ENCODE assay signal across 24 mouse cellular contexts in the genomic region with DNA sequence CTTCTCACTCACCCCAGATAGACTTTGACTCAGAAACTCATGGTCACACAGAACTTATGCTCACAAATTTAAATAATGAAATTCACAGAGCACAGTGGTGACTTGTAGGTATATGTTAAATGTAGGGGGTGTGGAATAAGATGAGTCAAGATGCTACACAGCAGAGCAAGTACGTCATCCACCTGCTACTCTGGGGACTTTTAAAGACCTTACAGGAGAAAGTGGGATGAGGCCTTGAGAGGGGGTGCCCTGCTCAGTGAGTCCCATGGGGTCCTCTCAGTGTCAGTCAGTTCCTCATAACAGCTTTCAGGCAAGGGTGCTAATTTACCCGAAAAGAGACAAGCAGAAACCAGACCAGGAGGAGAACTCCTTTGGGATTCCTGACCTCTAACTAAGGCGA. TPM values are rescaled to one million over a fixed set of nuclear protein-coding genes. Genes with fewer than 3 reads are reported as not detected.
DNase-seq lines count a peak whose midpoint lies in the region; ATAC-seq and TF ChIP-seq lines count a peak whose summit lies in the region.
"Had no signal": no experiment of that assay in that cellular context is flagged by ENCODE, and none has a peak within 500 bp of the region (broad histone marks: within the 10 kb centered on the region; RNA-seq: fewer than 3 reads in every experiment).

No protein-coding gene starts in this region.

- no peak overlapping the region for H3K4me2 ChIP-seq in midbrain, embryonic 11.5 days
- no peak overlapping the region for H3K4me2 ChIP-seq in midbrain, postnatal 0 days (ENCODE audit: low read depth, low read length, poor library complexity, severe bottlenecking)
- peak overlapping the region; percentile 88; the same call in 1 of the 2 replicates for H3K4me2 ChIP-seq in CH12.LX (ENCODE audit: insufficient read depth, low read depth, poor library complexity, severe bottlenecking)

- WGBS in midbrain, embryonic 11.5 days: 85% methylated on average over 3 of the region's 3 CpGs
- WGBS in midbrain, postnatal 0 days: 83% methylated on average over 3 of the region's 3 CpGs

- no peaks in the 10 kb centered on the region for H3K36me3 ChIP-seq in midbrain, embryonic 11.5 days (ENCODE audit: control insufficient read depth, insufficient read depth, low read length)
- H3K36me3 ChIP-seq in midbrain, postnatal 0 days (ENCODE audit: insufficient read depth, low read length): no peaks in the 10 kb centered on the region
- H3K36me3 ChIP-seq in CH12.LX (replicated peaks in 1 of 2; ENCODE audit: control insufficient read depth in 1 of 2, insufficient read depth in 1 of 2, low read length in 1 of 2): peaks cover 10 to 44% of the 10 kb centered on the region in 2 experiments
- peaks cover 2% of the 10 kb centered on the region; the same call in 1 of the 2 replicates for H3K36me3 ChIP-seq in splenic B cell, adult 2 months (ENCODE audit: control insufficient read depth, insufficient read depth, low read length, poor library complexity, severe bottlenecking)
- H3K36me3 ChIP-seq: G1E had no signal

- no peak overlapping the region for H3K4me3 ChIP-seq in midbrain, embryonic 11.5 days (ENCODE audit: low read depth, low read length)
- H3K4me3 ChIP-seq in midbrain, postnatal 0 days (ENCODE audit: low read depth, low read length): no peak overlapping the region
- no peak overlapping the region for H3K4me3 ChIP-seq in CH12.LX (replicated peaks in 1 of 3; ENCODE audit: low read depth in 2 of 3, low read length in 2 of 3, poor library complexity in 1 of 3)

- no peaks in the 10 kb centered on the region for H3K9me3 ChIP-seq in midbrain, embryonic 11.5 days (ENCODE audit: control insufficient read depth, low read length)
- H3K9me3 ChIP-seq in midbrain, postnatal 0 days (ENCODE audit: low read length): no peaks in the 10 kb centered on the region
- H3K9me3 ChIP-seq in CH12.LX (replicated peaks; ENCODE audit: low read length): no peaks in the 10 kb centered on the region
- H3K9me3 ChIP-seq: G1E had no signal

- ATAC-seq in midbrain, embryonic 11.5 days (ENCODE audit: low FRiP score): no peak; the same call in 1 of the 2 replicates
- no peak for ATAC-seq in midbrain, postnatal 0 days (ENCODE audit: low FRiP score)
- no peak for ATAC-seq in cerebellum, adult (ENCODE audit: insufficient number of reproducible peaks, low FRiP score, low TSS enrichment)
- no peak for ATAC-seq in activated CD4-positive, CD25-positive, alpha-beta regulatory T cell, adult 4 months
- ATAC-seq: CD4-positive, CD25-positive, alpha-beta regulatory T cell, adult 4 months; Patski had no signal

- peak; percentile 90 for TF ChIP-seq EP300 in CH12.LX (IDR thresholded peaks at IDR 0.05; ENCODE audit: low read length)

- DNase-seq in midbrain, embryonic 11.5 days (ENCODE audit: low spot score, missing footprints): peak; percentile 44
- DNase-seq in midbrain, postnatal 0 days (ENCODE audit: low spot score): no peak
- DNase-seq in B cell, adult 2 months: peak; percentile 3 to 11
- DNase-seq in CH12.LX (ENCODE audit: extremely low read depth): peak; percentile 90
- peak; percentile 33 for DNase-seq in splenic B cell, adult 2 months (ENCODE audit: low read depth, low spot score)
- no peak for DNase-seq in adrenal gland, postnatal 10 days
- DNase-seq: adrenal gland, adult 2 months; adrenal gland, adult 8-10 months; adrenal gland, postnatal 14 days; adrenal gland, postnatal 25 days; adrenal gland, postnatal 36 days; cerebellum, adult 11 months; cerebellum, adult 11-12 months; cerebellum, adult 18-20 months; cerebellum, adult 2 months; cerebellum, adult 8-10 months; cerebellum, adult 9-10 months; cerebellum, adult 9-11 months had no signal

- H3K27me3 ChIP-seq in midbrain, embryonic 11.5 days (ENCODE audit: control insufficient read depth, insufficient read depth, low read length): no peaks in the 10 kb centered on the region
- no peaks in the 10 kb centered on the region for H3K27me3 ChIP-seq in midbrain, postnatal 0 days (ENCODE audit: insufficient read depth, low read length)
- no peaks in the 10 kb centered on the region for H3K27me3 ChIP-seq in CH12.LX (replicated peaks)
- H3K27me3 ChIP-seq in splenic B cell, adult 2 months (ENCODE audit: control insufficient read depth, insufficient read depth, low read length, poor library complexity, severe bottlenecking): no peaks in the 10 kb centered on the region
- H3K27me3 ChIP-seq: Patski had no signal

- H3K4me1 ChIP-seq in midbrain, embryonic 11.5 days (ENCODE audit: control insufficient read depth, insufficient read depth, low read length): no peaks in the 10 kb centered on the region
- no peaks in the 10 kb centered on the region for H3K4me1 ChIP-seq in midbrain, postnatal 0 days (ENCODE audit: insufficient read depth, low read length)
- peaks cover 5 to 51% of the 10 kb centered on the region in 2 experiments; a peak in 3 of 4 replicates for H3K4me1 ChIP-seq in CH12.LX (ENCODE audit: control insufficient read depth in 1 of 2, insufficient read depth in 2 of 2)

- TF ChIP-seq CTCF in midbrain, postnatal 0 days (IDR thresholded peaks at IDR 0.05): no peak
- TF ChIP-seq CTCF in CH12.LX (conservative IDR thresholded peaks at IDR 0.05 in 1 of 2, IDR thresholded peaks at IDR 0.05 in 1 of 2; ENCODE audit: low read depth in 2 of 2, low read length in 2 of 2): no peak

- H3K79me2 ChIP-seq in CH12.LX (replicated peaks; ENCODE audit: control insufficient read depth, extremely low read depth, insufficient read depth, poor library complexity, severe bottlenecking): no peaks in the 10 kb centered on the region

- dilution Hi-C loops in CH12.LX (cut with MboI; ENCODE audit: extremely low pct_ligation_motif_present, extremely low pct_unique_long_range_greater_than_20kb, low sequenced_read_pairs): no loop called here

- H3K9ac ChIP-seq in midbrain, embryonic 11.5 days (ENCODE audit: low read length): no peak overlapping the region
- H3K9ac ChIP-seq in midbrain, postnatal 0 days (replicated peaks; ENCODE audit: low read length, poor library complexity, severe bottlenecking): no peak overlapping the region
- H3K9ac ChIP-seq in CH12.LX (ENCODE audit: insufficient read depth, low read depth): no peak overlapping the region

- in situ Hi-C loops in CH12.LX (cut with MboI; ENCODE audit: low pct_ligation_motif_present, low pct_unique_long_range_greater_than_20kb, low sequenced_read_pairs): no loop called here

- H3K27ac ChIP-seq in midbrain, embryonic 11.5 days (ENCODE audit: low read depth, low read length): no peak overlapping the region
- no peak overlapping the region for H3K27ac ChIP-seq in midbrain, postnatal 0 days (ENCODE audit: low read depth, low read length)
- H3K27ac ChIP-seq in CH12.LX (ENCODE audit: insufficient read depth, low read depth): no peak overlapping the region

- no peak; the same call in 1 of the 2 replicates for TF ChIP-seq RAD21 in CH12.LX (IDR thresholded peaks at IDR 0.05; ENCODE audit: low read depth, low read length)

- no peak for TF ChIP-seq POLR2A in CH12.LX (IDR thresholded peaks at IDR 0.05; ENCODE audit: low read depth, low read length)

TF ChIP-seq in CH12.LX, 34 proteins besides CTCF, POLR2A, EP300 and RAD21 (continues in another document):
- no peak for TF ChIP-seq MYC (IDR thresholded peaks at IDR 0.05; ENCODE audit: low read depth, low read length)
- 0 out of 2 replicates have a peak, but pooled peaks have one; percentile 38 for TF ChIP-seq ZNF384 (IDR thresholded peaks at IDR 0.05; ENCODE audit: low read depth, low read length)
- peak; percentile 70 for TF ChIP-seq CHD2 (IDR thresholded peaks at IDR 0.05; ENCODE audit: low read length)
- no peak for TF ChIP-seq ZC3H11A (IDR thresholded peaks at IDR 0.05; ENCODE audit: low read depth, low read length)
- TF ChIP-seq MXI1 (IDR thresholded peaks at IDR 0.05; ENCODE audit: low read depth, low read length): 0 out of 2 replicates have a peak, but pooled peaks have one; percentile 46
- TF ChIP-seq BHLHE40 (IDR thresholded peaks at IDR 0.05; ENCODE audit: low read depth, low read length): peak; percentile 77
- TF ChIP-seq CHD1 (IDR thresholded peaks at IDR 0.05; ENCODE audit: low read depth, low read length): no peak
- no peak for TF ChIP-seq ZKSCAN1 (IDR thresholded peaks at IDR 0.05; ENCODE audit: borderline replicate concordance, low read depth, low read length)
- peak; percentile 29; the same call in 1 of the 2 replicates for TF ChIP-seq SIN3A (IDR thresholded peaks at IDR 0.05; ENCODE audit: low read length)
- no peak for TF ChIP-seq POLR2AphosphoS2 (IDR thresholded peaks at IDR 0.05; ENCODE audit: low read depth, low read length)
- peak; percentile 71; the same call in 1 of the 2 replicates for TF ChIP-seq RCOR1 (conservative IDR thresholded peaks at IDR 0.05; ENCODE audit: low read depth, low read length)
- peak; percentile 93 for TF ChIP-seq IRF4 (IDR thresholded peaks at IDR 0.05; ENCODE audit: low read depth, low read length)
- TF ChIP-seq SMC3 (IDR thresholded peaks at IDR 0.05; ENCODE audit: low read depth, low read length): no peak
- peak; percentile 63 for TF ChIP-seq MAFK (IDR thresholded peaks at IDR 0.05; ENCODE audit: insufficient replicate concordance, low read length)
- TF ChIP-seq ZMIZ1 (IDR thresholded peaks at IDR 0.05; ENCODE audit: low read depth, low read length): no peak
- peak; percentile 73 for TF ChIP-seq JUN (IDR thresholded peaks at IDR 0.05; ENCODE audit: insufficient read depth, low read depth, low read length)
- no peak for TF ChIP-seq UBTF (IDR thresholded peaks at IDR 0.05; ENCODE audit: low read depth, low read length)
- no peak for TF ChIP-seq E2F4 (IDR thresholded peaks at IDR 0.05; ENCODE audit: insufficient replicate concordance, low read depth, low read length)
- 0 out of 2 replicates have a peak, but pooled peaks have one; percentile 65 for TF ChIP-seq KAT2A (IDR thresholded peaks at IDR 0.05; ENCODE audit: insufficient replicate concordance, low read length)
- peak; percentile 23; the same call in 1 of the 2 replicates for TF ChIP-seq MAX (IDR thresholded peaks at IDR 0.05; ENCODE audit: low read length)
- TF ChIP-seq USF2 (conservative IDR thresholded peaks at IDR 0.05; ENCODE audit: low read depth, low read length): no peak
- no peak for TF ChIP-seq USF1 (IDR thresholded peaks at IDR 0.05; ENCODE audit: low read depth, low read length)
- TF ChIP-seq TCF12 (IDR thresholded peaks at IDR 0.05; ENCODE audit: low read depth, low read length): peak; percentile 81

RNA-seq across cellular contexts. Expression of a gene that starts 30.4 kb away (rescaled TPM):
- 1.9 and 2.6 TPM in 2 replicates for polyA plus RNA-seq in midbrain, embryonic 11.5 days (2014; fragmentation: Nextera tagmentation; extraction: Ambion mirVana)
- total RNA-seq in midbrain, postnatal 0 days (2014; rRNA removed): not detected in 2 replicates
- polyA plus RNA-seq in midbrain, postnatal 0 days (2015; fragmentation: Nextera tagmentation; extraction: Ambion mirVana): 0.11 and 0.16 TPM in 2 replicates
- total RNA-seq in CH12.LX (2012; rRNA removed): 31.2 and 42.4 TPM in 2 replicates
- total RNA-seq in CH12.LX (2014; rRNA removed): 106 and 119 TPM in 2 replicates
- 77.6 and 88.1 TPM in 2 replicates for polyA plus RNA-seq in CH12.LX (2012; ENCODE audit: insufficient read length, low read depth)
- total RNA-seq in adrenal gland, postnatal 10 days (2021): 1 to 10 TPM; 5.1 to 9.2 TPM
- polyA plus RNA-seq in activated CD4-positive, CD25-positive, alpha-beta regulatory T cell, adult 4 months (2017; shearing (Covaris generic)): under 1 TPM; 0.32 to 0.73 TPM
- total RNA-seq: adrenal gland, postnatal 25 days had no signal
- polyA plus RNA-seq: adrenal gland, adult 2 months; C2C12; G1E had no signal

Comparison
In these comparisons a context has a peak if more than half of its experiments do, and no peak if none do; other contexts are left out.
1. DNase-seq: peak in midbrain, embryonic 11.5 days (single experiment), B cell, adult 2 months (2 of 2), CH12.LX (single experiment) and splenic B cell, adult 2 months (single experiment); none in midbrain, postnatal 0 days (single experiment) and adrenal gland, postnatal 10 days (single experiment).
2. RNA of a gene that starts 30.4 kb away (polyA plus RNA-seq): 77.6 to 88.1 TPM in CH12.LX; 1.9 to 2.6 TPM in midbrain, embryonic 11.5 days, 0.32 to 0.73 TPM in activated CD4-positive, CD25-positive, alpha-beta regulatory T cell, adult 4 months and 0.11 to 0.16 TPM in midbrain, postnatal 0 days; every median in the first group is over 10 times any median in the second.